Mouse (Mus musculus) MEL (cell line): ENCODE data around the gene Zkscan5. TPM values are rescaled to one million over a fixed set of nuclear protein-coding genes. Genes with fewer than 3 reads are reported as not detected.

Experiments used
- DNase-seq: peaks from one replicate; pipeline ENCODE4 v3.0.0; 2011; ENCODE audit warnings: low read depth, low spot score
- H3K27ac ChIP-seq: 2 replicates; pipeline ENCODE4 v1.5.1; 2012; ENCODE audit warnings: low read depth, mild to moderate bottlenecking, control low read depth, low read length, moderate library complexity; ENCODE audit not compliant: control insufficient read depth
- H3K27me3 ChIP-seq, 2 experiments: fragments of 150-350 bp in 1 of 2; sonication (generic) in 1 of 2; 2 replicates each; pipeline ENCODE4 v1.6.1; 2012; ENCODE audit warnings: low read length in 2 of 2, mild to moderate bottlenecking in 2 of 2, improper control_type of control experiment in 1 of 2, moderate library complexity in 1 of 2; ENCODE audit not compliant: insufficient read depth in 2 of 2, control insufficient read depth in 1 of 2
- H3K36me3 ChIP-seq, 2 experiments: 2 replicates each; pipeline ENCODE4 v1.6.1; 2012 to 2014; ENCODE audit warnings: low read length in 2 of 2, improper control_type of control experiment in 1 of 2, inconsistent platforms in 1 of 2, mild to moderate bottlenecking in 1 of 2; ENCODE audit not compliant: insufficient read depth in 2 of 2, control insufficient read depth in 1 of 2
- H3K4me1 ChIP-seq, 2 experiments: fragments of 150-350 bp in 1 of 2; sonication (generic) in 1 of 2; 2 replicates each; pipeline ENCODE4 v1.6.1; 2012; ENCODE audit warnings: low read length in 2 of 2, improper control_type of control experiment in 1 of 2, mild to moderate bottlenecking in 1 of 2; ENCODE audit not compliant: insufficient read depth in 2 of 2, control insufficient read depth in 1 of 2
- H3K4me3 ChIP-seq, 2 experiments: fragments of 150-350 bp in 1 of 2; sonication (generic) in 1 of 2; 2 replicates each; pipeline ENCODE4 v1.5.1; 2012; ENCODE audit warnings: low read depth in 2 of 2, low read length in 2 of 2, mild to moderate bottlenecking in 2 of 2, moderate library complexity in 2 of 2, control low read depth in 1 of 2, improper control_type of control experiment in 1 of 2; ENCODE audit not compliant: control insufficient read depth in 1 of 2, insufficient read depth in 1 of 2
- H3K79me2 ChIP-seq: 2 replicates; pipeline ENCODE4 v1.6.1; 2012; ENCODE audit warnings: mild to moderate bottlenecking, low read length, moderate library complexity; ENCODE audit not compliant: control insufficient read depth, poor library complexity, insufficient read depth
- H3K9ac ChIP-seq: 2 replicates; pipeline ENCODE4 v1.6.1; 2012; ENCODE audit warnings: low read depth, mild to moderate bottlenecking, control low read depth, low read length, moderate library complexity; ENCODE audit not compliant: control insufficient read depth, poor library complexity, severe bottlenecking
- H3K9me3 ChIP-seq: fragments of 150-350 bp; sonication (generic); replicated peaks from 2 replicates; pipeline ENCODE4 v1.6.1; 2012; ENCODE audit warnings: mild to moderate bottlenecking, low read length, improper control_type of control experiment, moderate library complexity; ENCODE audit not compliant: insufficient read depth
- CHD1 ChIP-seq: IDR thresholded peaks from 2 replicates; pipeline ENCODE4 v1.6.1; 2012; ENCODE audit warnings: low read depth, mild to moderate bottlenecking, inconsistent platforms, low read length, improper control_type of control experiment
- E2F4 ChIP-seq: IDR thresholded peaks from 2 replicates; pipeline ENCODE4 v1.6.1; 2011; ENCODE audit warnings: low read depth, low read length, improper control_type of control experiment, borderline replicate concordance
- ELF1 ChIP-seq: IDR thresholded peaks from 2 replicates; pipeline ENCODE4 v1.6.1; 2014; ENCODE audit warnings: low read depth, mild to moderate bottlenecking, inconsistent platforms, low read length, improper control_type of control experiment, moderate library complexity
- EP300 ChIP-seq, 2 experiments: IDR thresholded peaks; 2 replicates each; pipeline ENCODE4 v1.6.1; 2011; ENCODE audit warnings: improper control_type of control experiment in 2 of 2, low read length in 2 of 2, low read depth in 1 of 2, mild to moderate bottlenecking in 1 of 2
- ETS1 ChIP-seq: IDR thresholded peaks from 2 replicates; pipeline ENCODE4 v1.6.1; 2012; ENCODE audit warnings: low read depth, mild to moderate bottlenecking, inconsistent platforms, low read length, improper control_type of control experiment, moderate library complexity
- GABPA ChIP-seq: IDR thresholded peaks from 2 replicates; pipeline ENCODE4 v1.6.1; 2012; ENCODE audit warnings: low read depth, mild to moderate bottlenecking, inconsistent platforms, low read length, improper control_type of control experiment, moderate library complexity
- GATA1 ChIP-seq: IDR thresholded peaks from 2 replicates; pipeline ENCODE4 v1.6.1; 2011; ENCODE audit warnings: low read depth, low read length, improper control_type of control experiment
- HCFC1 ChIP-seq: IDR thresholded peaks from 2 replicates; pipeline ENCODE4 v1.6.1; 2012; ENCODE audit warnings: low read depth, mild to moderate bottlenecking, inconsistent platforms, low read length, improper control_type of control experiment, moderate library complexity
- JUND ChIP-seq: IDR thresholded peaks from 2 replicates; pipeline ENCODE4 v1.6.1; 2011; ENCODE audit warnings: low read depth, mild to moderate bottlenecking, improper control_type of control experiment, low read length
- MAFK ChIP-seq: IDR thresholded peaks from 2 replicates; pipeline ENCODE4 v1.6.1; 2011; ENCODE audit warnings: low read depth, mild to moderate bottlenecking, low read length, improper control_type of control experiment, borderline replicate concordance
- MAX ChIP-seq: IDR thresholded peaks from 2 replicates; pipeline ENCODE4 v1.6.1; 2011; ENCODE audit warnings: low read length, improper control_type of control experiment
- MEF2A ChIP-seq: IDR thresholded peaks from 2 replicates; pipeline ENCODE4 v1.6.1; 2014; ENCODE audit warnings: low read depth, mild to moderate bottlenecking, inconsistent platforms, low read length, improper control_type of control experiment; ENCODE audit not compliant: poor library complexity, insufficient replicate concordance, severe bottlenecking; ENCODE audit errors: extremely low read depth
- MXI1 ChIP-seq: IDR thresholded peaks from 2 replicates; pipeline ENCODE4 v1.6.1; 2011; ENCODE audit warnings: mild to moderate bottlenecking, low read depth, low read length, improper control_type of control experiment
- MYB ChIP-seq: IDR thresholded peaks from 2 replicates; pipeline ENCODE4 v1.6.1; 2011; ENCODE audit warnings: mild to moderate bottlenecking, low read depth, low read length, improper control_type of control experiment
- MYC ChIP-seq: IDR thresholded peaks from 2 replicates; pipeline ENCODE4 v1.6.1; 2011; ENCODE audit warnings: low read depth, mild to moderate bottlenecking, low read length, improper control_type of control experiment, moderate library complexity
- NELFE ChIP-seq: IDR thresholded peaks from 2 replicates; pipeline ENCODE4 v1.6.1; 2011; ENCODE audit warnings: low read depth, low read length, improper control_type of control experiment
- NRF1 ChIP-seq: IDR thresholded peaks from 2 replicates; pipeline ENCODE4 v1.6.1; 2014; ENCODE audit warnings: low read depth, mild to moderate bottlenecking, inconsistent platforms, low read length, improper control_type of control experiment, moderate library complexity; ENCODE audit not compliant: poor library complexity, insufficient read depth, severe bottlenecking
- POLR2A ChIP-seq, 2 experiments: IDR thresholded peaks; 2 replicates each; pipeline ENCODE4 v1.6.1; 2011 to 2012; ENCODE audit warnings: low read length in 2 of 2, mild to moderate bottlenecking in 2 of 2, control low read depth in 1 of 2, improper control_type of control experiment in 1 of 2, low read depth in 1 of 2, moderate library complexity in 1 of 2; ENCODE audit not compliant: control insufficient read depth in 1 of 2, insufficient read depth in 1 of 2, poor library complexity in 1 of 2
- RAD21 ChIP-seq: IDR thresholded peaks from 2 replicates; pipeline ENCODE4 v1.6.1; 2011; ENCODE audit warnings: mild to moderate bottlenecking, low read depth, low read length, improper control_type of control experiment
- SIN3A ChIP-seq: IDR thresholded peaks from 2 replicates; pipeline ENCODE4 v1.6.1; 2012; ENCODE audit warnings: low read length, improper control_type of control experiment, inconsistent platforms
- SMC3 ChIP-seq: IDR thresholded peaks from 2 replicates; pipeline ENCODE4 v1.6.1; 2011; ENCODE audit warnings: low read depth, low read length, improper control_type of control experiment
- TAL1 ChIP-seq: IDR thresholded peaks from 2 replicates; pipeline ENCODE4 v1.6.1; 2012; ENCODE audit warnings: mild to moderate bottlenecking, inconsistent platforms, low read length, moderate library complexity, mixed read lengths
- TCF12 ChIP-seq: IDR thresholded peaks from 2 replicates; pipeline ENCODE4 v1.6.1; 2014; ENCODE audit warnings: low read depth, mild to moderate bottlenecking, inconsistent platforms, low read length, improper control_type of control experiment, moderate library complexity
- UBTF ChIP-seq: IDR thresholded peaks from 2 replicates; pipeline ENCODE4 v1.6.1; 2012; ENCODE audit warnings: low read depth, mild to moderate bottlenecking, inconsistent platforms, low read length, improper control_type of control experiment, moderate library complexity, borderline replicate concordance; ENCODE audit not compliant: insufficient read depth
- ZNF384 ChIP-seq: IDR thresholded peaks from 2 replicates; pipeline ENCODE4 v1.6.1; 2012; ENCODE audit warnings: low read depth, mild to moderate bottlenecking, inconsistent platforms, low read length, improper control_type of control experiment
- polyA plus RNA-seq, 2 experiments: library from polyadenylated mRNA; stranded (reverse) in 1 of 2; unstranded in 1 of 2; fragments of >175 nt in 1 of 2; fragments of >200 nt in 1 of 2; gene quantifications; 2 replicates each; pipeline versions ENCODE4 v1.2.1 to v1.2.4; 2012; ENCODE audit warnings: low replicate concordance in 2 of 2, low read depth in 1 of 2; ENCODE audit not compliant: insufficient read length in 2 of 2, insufficient read depth in 1 of 2, missing spikeins in 1 of 2
- total RNA-seq: library from RNA; depleted of rRNA; stranded (reverse); fragments of 300-350 nt; gene quantifications from 2 replicates; pipeline ENCODE4 v1.2.3, GENCODE M21; 2012

The Zkscan5 gene
- total and polyA plus RNA-seq, 3 experiments: 8.7 to 9.8 TPM; not detected in 1

DNA sequence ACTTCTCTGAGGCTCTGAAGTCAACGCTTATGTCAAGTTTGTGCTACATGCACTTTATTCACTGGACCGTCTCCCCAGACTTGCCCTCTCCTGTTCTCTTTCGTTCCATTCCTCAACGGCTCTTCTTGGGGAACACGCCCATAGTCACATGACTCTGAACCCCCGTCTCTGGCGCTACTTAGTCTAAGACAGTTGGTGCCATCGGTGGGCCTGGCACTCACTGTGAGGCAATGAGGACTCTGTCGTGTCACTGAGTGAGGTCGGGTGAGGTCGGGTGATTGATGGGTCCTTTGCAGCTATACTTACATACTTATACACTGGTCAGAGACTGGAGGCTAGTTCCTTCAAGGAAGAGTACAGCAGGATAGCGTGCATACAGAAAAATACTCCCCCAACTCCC is 19.0 kb downstream of the Zkscan5 start (continued):
- TF ChIP-seq RAD21: no peak
- no peak for TF ChIP-seq GATA1
- TF ChIP-seq SIN3A: peak; percentile 63
- peak in 1 of 2 experiments; percentile 72; a peak in 2 of 4 replicates for TF ChIP-seq POLR2A (IDR thresholded peaks at IDR 0.05; ENCODE audit: control insufficient read depth in 1 of 2, insufficient read depth in 1 of 2, low read depth in 1 of 2, low read length in 2 of 2, poor library complexity in 1 of 2)
- TF ChIP-seq HCFC1: no peak
- TF ChIP-seq MAFK: peak; percentile 58
- TF ChIP-seq ETS1: peak; percentile 64
- peak; percentile 59 for TF ChIP-seq TCF12
- peak in 1 of 2 experiments; percentile 74; a peak in 3 of 4 replicates for TF ChIP-seq EP300 (IDR thresholded peaks at IDR 0.05; ENCODE audit: low read depth in 1 of 2, low read length in 2 of 2)
- 0 out of 2 replicates have a peak, but pooled peaks have one; percentile 35 for TF ChIP-seq E2F4
- TF ChIP-seq MYB: peak; percentile 77
- no peak for TF ChIP-seq UBTF
- peak; percentile 71; the same call in 1 of the 2 replicates for TF ChIP-seq NELFE
- TF ChIP-seq MEF2A: no peak
- TF ChIP-seq MXI1: peak; percentile 60; the same call in 1 of the 2 replicates
- TF ChIP-seq ELF1: peak; percentile 31; the same call in 1 of the 2 replicates
- no peak; the same call in 1 of the 2 replicates for TF ChIP-seq CHD1
- no peak; the same call in 1 of the 2 replicates for TF ChIP-seq ZNF384
- no peak for TF ChIP-seq TAL1
- TF ChIP-seq MYC: no peak
- no peak for TF ChIP-seq JUND

DNA sequence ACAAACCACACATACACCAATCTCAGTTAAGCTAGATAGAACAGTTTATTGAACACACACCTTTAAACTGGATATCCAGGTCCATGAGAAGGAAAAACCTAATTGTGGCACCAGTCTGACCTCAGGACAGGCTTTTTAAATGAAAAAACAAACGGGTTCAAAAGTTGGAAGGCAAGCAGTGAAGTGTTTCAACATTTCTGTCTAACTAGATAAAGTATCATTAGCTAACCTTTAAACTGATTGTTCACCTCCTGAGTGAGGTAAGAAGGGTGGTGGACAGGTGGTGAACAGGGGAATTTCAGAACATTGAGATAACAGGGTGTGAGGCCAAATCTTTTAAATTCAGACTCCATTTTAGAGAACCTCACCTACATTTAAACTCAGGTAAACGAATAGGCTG is 22.1 kb downstream of the Zkscan5 start:
- no peak for DNase-seq
- Histone ChIP-seq H3K4me1 (peaks cover 10 to 24% of the 10 kb centered on the region in 2 experiments), H3K9me3 (no peaks in the 10 kb centered on the region), H3K27me3 (no peaks in the 10 kb centered on the region)
- TF ChIP-seq MAX: no peak
- TF ChIP-seq SMC3: no peak
- TF ChIP-seq SIN3A: no peak
- no peak for TF ChIP-seq HCFC1
- TF ChIP-seq UBTF: no peak
- TF ChIP-seq GABPA: no peak
- no peak for TF ChIP-seq NRF1
- TF ChIP-seq, all 39 proteins: peak for 0
- Histone ChIP-seq H3K79me2 (peaks cover 4% of the 10 kb centered on the region; the same call in 1 of the 2 replicates), H3K27ac (no peak overlapping the region), H3K9ac (no peak overlapping the region), H3K36me3 (peaks cover 0 to 14% of the 10 kb centered on the region in 2 experiments; a peak in 2 of 4 replicates), H3K4me3 (no peak overlapping the region)
